Mouse (Mus musculus): ENCODE measurements at regions not wholly inside any gene's neighbourhood (a gene's known extent, or its start where the extent isn't known, plus 50 kb on each side); places are given as distances from the start of the nearest gene placed in this dataset.
"Not testable (repeated sequence)": the region's sequence is repeated elsewhere in the genome, so short reads cannot be mapped to it uniquely, and the experiment has no call there.

- DNase-seq (ENCODE audit: low spot score): not testable (repeated sequence)
Observed at GRCm38 (mm10) chr4:81593431-81593830, 150.8 kb upstream of the Mpdz start.

- no peak for DNase-seq (ENCODE audit: low spot score)
Observed at GRCm38 (mm10) chr4:81582546-81582945, 139.9 kb upstream of the Mpdz start.

- DNase-seq (ENCODE audit: low spot score): no peak
Observed at GRCm38 (mm10) chr4:81580553-81580952, 137.9 kb upstream of the Mpdz start.

GRCm38 (mm10) chr4:81579389-81580110 lies 136.9 kb upstream of the Mpdz start:
- no peak for DNase-seq (ENCODE audit: low spot score)

- no peak for DNase-seq (ENCODE audit: low spot score)
Observed at GRCm38 (mm10) chr4:81578981-81579380, 136.4 kb upstream of the Mpdz start.

- no peak for DNase-seq (ENCODE audit: low spot score)
Observed at GRCm38 (mm10) chr4:81573771-81574170, 131.2 kb upstream of the Mpdz start.

GRCm38 (mm10) chr4:81570736-81571135 lies 128.1 kb upstream of the Mpdz start:
- DNase-seq (ENCODE audit: low spot score): no peak

GRCm38 (mm10) chr4:81569531-81569930 lies 126.9 kb upstream of the Mpdz start:
- no peak for DNase-seq (ENCODE audit: low spot score)

- no peak for DNase-seq (ENCODE audit: low spot score)
Observed at GRCm38 (mm10) chr4:81568404-81568803, 125.8 kb upstream of the Mpdz start.

GRCm38 (mm10) chr4:81567928-81568327 lies 125.3 kb upstream of the Mpdz start:
- DNase-seq (ENCODE audit: low spot score): no peak

GRCm38 (mm10) chr4:81566526-81566925 lies 123.9 kb upstream of the Mpdz start:
- DNase-seq (ENCODE audit: low spot score): no peak

GRCm38 (mm10) chr4:81565422-81566395 lies 123.1 kb upstream of the Mpdz start:
- DNase-seq (ENCODE audit: low spot score): no peak

- DNase-seq (ENCODE audit: low spot score): no peak
Observed at GRCm38 (mm10) chr4:81564446-81564845, 121.8 kb upstream of the Mpdz start.

- DNase-seq (ENCODE audit: low spot score): no peak
Observed at GRCm38 (mm10) chr4:81563574-81563973, 121.0 kb upstream of the Mpdz start.

- no peak for DNase-seq (ENCODE audit: low spot score)
Observed at GRCm38 (mm10) chr4:81561453-81561852, 118.8 kb upstream of the Mpdz start.

- DNase-seq (ENCODE audit: low spot score): no peak
Observed at GRCm38 (mm10) chr4:81550816-81551215, 108.2 kb upstream of the Mpdz start.

GRCm38 (mm10) chr4:81550256-81550655 lies 107.6 kb upstream of the Mpdz start:
- DNase-seq (ENCODE audit: low spot score): no peak

GRCm38 (mm10) chr4:81540496-81540895 lies 97.9 kb upstream of the Mpdz start:
- no peak for DNase-seq (ENCODE audit: low spot score)

GRCm38 (mm10) chr4:81539551-81539950 lies 96.9 kb upstream of the Mpdz start:
- peak; percentile 9 for DNase-seq (ENCODE audit: low spot score)

GRCm38 (mm10) chr4:81536795-81537194 lies 94.2 kb upstream of the Mpdz start:
- DNase-seq (ENCODE audit: low spot score): no peak

- DNase-seq (ENCODE audit: low spot score): no peak
Observed at GRCm38 (mm10) chr4:81530546-81530945, 87.9 kb upstream of the Mpdz start.

- not testable (repeated sequence) for DNase-seq (ENCODE audit: low spot score)
Observed at GRCm38 (mm10) chr4:81519151-81519550, 76.5 kb upstream of the Mpdz start.

GRCm38 (mm10) chr4:81514547-81514946 lies 71.9 kb upstream of the Mpdz start:
- DNase-seq (ENCODE audit: low spot score): no peak
